Mouse (Mus musculus) adipocyte (in vitro differentiated cells): Measurements from ENCODE around the gene Pkd2l1.
"Not testable (repeated sequence)": the region's sequence is repeated elsewhere in the genome, so short reads cannot be mapped to it uniquely, and the experiment has no call there.

Experiments
- DNase-seq: peaks from one replicate; pipeline ENCODE4 v3.0.0-alpha.2; 2016; ENCODE audit warnings: low spot score

Gene Pkd2l1

GRCm38 (mm10) chr19:44157005-44157404, 35.2 kb downstream of the Pkd2l1 start:
- no peak for DNase-seq

GRCm38 (mm10) chr19:44153781-44154180, 38.5 kb downstream of the Pkd2l1 start:
- DNase-seq, result no peak

GRCm38 (mm10) chr19:44148991-44149390, 43.3 kb downstream of the Pkd2l1 start:
- DNase-seq, result no peak

- no peak for DNase-seq
These were observed 43.9 kb downstream of the Pkd2l1 start for GRCm38 (mm10) chr19:44148345-44148744.

- no peak for DNase-seq
These were observed 45.3 kb downstream of the Pkd2l1 start for GRCm38 (mm10) chr19:44146951-44147350.

- DNase-seq, result no peak
These were observed 45.7 kb downstream of the Pkd2l1 start for GRCm38 (mm10) chr19:44146568-44146879.

GRCm38 (mm10) chr19:44145702-44146567, 46.3 kb downstream of the Pkd2l1 start, which contains the start of gene Bloc1s2:
Gene Bloc1s2, minus strand, starts transcription at chr19:44146446.
- peak; percentile 85 for DNase-seq

- DNase-seq, result no peak
These were observed 47.9 kb downstream of the Pkd2l1 start for GRCm38 (mm10) chr19:44144366-44144765.

GRCm38 (mm10) chr19:44135960-44136485, 56.2 kb downstream of the Pkd2l1 start:
- peak; percentile 20 for DNase-seq

GRCm38 (mm10) chr19:44135072-44135959, 56.9 kb downstream of the Pkd2l1 start, which contains the start of gene Cwf19l1:
Gene Cwf19l1, minus strand, starts transcription at chr19:44135876.
- DNase-seq, result peak; percentile 93

- no peak for DNase-seq
These were observed 59.3 kb downstream of the Pkd2l1 start for GRCm38 (mm10) chr19:44132917-44133316.

- DNase-seq, result no peak
These were observed 63.7 kb downstream of the Pkd2l1 start for GRCm38 (mm10) chr19:44128560-44128959.

- DNase-seq, result no peak
These were observed 64.3 kb downstream of the Pkd2l1 start for GRCm38 (mm10) chr19:44127729-44128497.

GRCm38 (mm10) chr19:44121137-44121536, 71.1 kb downstream of the Pkd2l1 start:
- no peak for DNase-seq

GRCm38 (mm10) chr19:44120686-44121085, 71.6 kb downstream of the Pkd2l1 start:
- DNase-seq, result not testable (repeated sequence)

GRCm38 (mm10) chr19:44117793-44118192, 74.4 kb downstream of the Pkd2l1 start:
- no peak for DNase-seq

- DNase-seq, result peak; percentile 28
These were observed 80.5 kb downstream of the Pkd2l1 start for GRCm38 (mm10) chr19:44111706-44112105.

- DNase-seq, result no peak
These were observed 81.9 kb downstream of the Pkd2l1 start for GRCm38 (mm10) chr19:44110356-44110755.

GRCm38 (mm10) chr19:44108996-44109395, 83.2 kb downstream of the Pkd2l1 start:
- DNase-seq, result peak; percentile 95

GRCm38 (mm10) chr19:44107661-44108521, 84.4 kb downstream of the Pkd2l1 start:
- no peak for DNase-seq
